Mouse (Mus musculus) activated CD4-positive, CD25-positive, alpha-beta regulatory T cell (primary cell): ENCODE results near the gene 1110008P14Rik. TPM values are rescaled to one million over a fixed set of nuclear protein-coding genes. Genes with fewer than 3 reads are reported as not detected.

Experiments
- polyA plus RNA-seq, 2 experiments: library from polyadenylated mRNA; unstranded; fragments of 100-300 nt; shearing (Covaris generic); gene quantifications; one replicate each; pipeline ENCODE4 v1.2.1; 2017

1110008P14Rik gene
- 100 to 1,000 TPM in 1 of 2 experiments, 10 to 100 TPM in 1; 98.1 to 113 TPM for polyA plus RNA-seq

DNA sequence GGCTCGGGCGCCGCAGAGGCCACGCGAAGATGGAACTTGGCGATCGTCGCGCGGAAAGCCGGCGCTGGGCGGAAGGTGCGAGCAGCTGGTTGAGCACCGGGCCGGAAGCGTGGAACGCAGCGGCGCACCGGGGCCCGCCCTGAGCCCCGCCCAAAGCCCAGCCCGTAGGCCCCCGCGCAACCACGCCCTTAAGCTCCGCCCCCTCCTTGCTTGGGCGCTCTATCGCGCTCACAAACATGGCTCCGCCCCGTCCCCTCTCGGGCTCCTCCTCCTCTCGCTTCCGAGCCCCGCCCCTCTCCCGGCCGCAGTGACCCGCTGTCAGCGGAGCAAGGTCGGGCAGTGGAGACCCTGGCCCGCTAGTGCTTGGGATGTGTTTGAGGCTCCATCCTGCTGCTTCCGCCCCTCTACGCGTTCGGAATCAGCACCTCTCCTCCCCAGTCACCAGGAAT, at the start of gene 1110008P14Rik:
Gene 1110008P14Rik, minus strand, starts transcription at position 164 of the 449 bp plus-strand sequence.

DNA sequence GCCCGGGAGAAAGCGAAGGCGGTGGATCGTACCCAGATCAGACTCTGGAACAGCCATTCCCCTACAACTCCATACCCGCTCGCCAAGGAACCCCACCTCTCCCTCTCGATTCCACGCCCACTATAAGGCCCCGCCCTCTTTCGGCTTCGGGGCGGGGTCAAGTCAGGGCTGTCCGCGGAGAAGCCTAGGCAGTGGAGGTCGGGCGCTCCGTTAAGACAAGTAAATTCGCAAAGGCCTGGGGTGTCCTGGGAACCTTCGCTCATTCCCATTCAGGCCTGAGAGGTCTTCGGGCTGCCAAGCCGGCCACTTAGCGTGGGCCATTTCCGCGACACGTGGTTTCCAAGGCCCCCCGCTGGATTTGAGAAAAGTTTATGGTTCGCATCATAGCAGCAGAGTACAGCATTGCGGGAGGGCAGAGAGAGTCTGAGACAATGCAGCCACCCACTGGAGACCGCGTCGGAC, 13.8 kb upstream of the 1110008P14Rik start, which contains the start of gene Ptges2:
Gene Ptges2, plus strand, starts transcription at position 413 of the 462 bp plus-strand sequence.

DNA sequence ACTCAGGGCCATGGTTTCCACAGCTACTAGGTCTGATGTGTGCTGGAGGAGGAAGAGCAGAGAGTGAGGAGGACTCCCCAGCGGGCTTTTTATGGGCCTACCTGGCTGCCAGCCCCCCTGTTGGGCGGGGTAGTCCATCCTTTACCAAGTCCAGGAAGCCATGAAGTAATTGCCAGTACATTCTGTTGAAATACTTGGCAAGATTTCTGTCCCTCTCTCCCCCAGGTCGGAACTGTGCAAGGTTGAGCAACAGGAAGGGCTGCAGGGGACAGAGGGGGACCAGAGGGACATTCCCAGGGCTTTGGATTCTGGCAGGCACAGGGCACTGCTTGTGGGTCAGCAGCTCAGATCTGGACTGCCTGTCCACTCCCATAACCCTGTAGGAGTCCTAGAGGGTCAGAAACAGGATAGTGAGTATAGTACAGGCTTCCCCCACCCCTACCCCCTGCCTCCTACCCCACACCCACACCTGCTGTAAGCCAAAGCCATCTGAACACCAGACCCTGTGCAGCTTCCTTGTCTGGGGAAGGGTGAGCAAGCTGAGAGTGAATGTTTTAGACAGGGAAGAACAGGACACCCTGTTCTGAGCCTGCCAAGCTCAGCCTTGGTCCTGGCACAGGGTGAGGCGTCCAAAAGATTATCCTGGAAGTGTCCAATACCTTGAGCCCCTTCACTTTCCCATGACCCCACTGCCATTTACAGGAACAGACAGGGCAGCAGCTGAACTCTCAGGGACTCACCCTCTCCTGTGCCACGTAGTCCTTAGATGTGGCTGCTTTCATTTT, 6.2 kb upstream of the 1110008P14Rik start, which contains the start of gene Lcn2:
Gene Lcn2, minus strand, starts transcription at position 547 of the 785 bp plus-strand sequence.

DNA sequence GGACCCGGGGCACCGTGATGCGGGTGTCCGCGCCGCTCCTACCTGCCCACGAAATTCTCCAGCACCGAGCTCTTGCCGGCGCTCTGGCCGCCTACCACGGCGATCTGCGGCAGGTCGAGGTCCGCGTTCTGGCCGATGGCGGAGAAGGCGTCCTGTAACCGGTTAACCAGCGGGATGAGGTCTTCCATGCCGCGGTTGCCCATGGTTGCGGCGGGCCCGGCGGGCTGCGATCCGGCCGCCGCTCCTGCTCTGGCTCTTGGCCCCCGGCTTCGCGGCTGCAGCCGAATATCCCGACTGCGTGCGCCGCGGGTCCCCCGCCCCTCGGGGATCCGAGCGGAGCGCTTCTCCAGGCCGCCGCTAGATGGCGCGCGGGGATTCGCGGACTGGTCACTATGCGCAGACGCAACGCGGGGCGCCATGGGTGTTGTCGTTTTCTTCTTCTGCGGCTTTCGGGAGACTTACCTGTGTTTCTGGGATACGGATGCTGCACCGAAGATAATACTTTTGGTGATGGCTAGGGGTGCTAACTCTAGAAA, 28.7 kb downstream of the 1110008P14Rik start, which contains the start of gene Dnm1:
Gene Dnm1, minus strand, starts transcription at position 332 of the 536 bp plus-strand sequence.

DNA sequence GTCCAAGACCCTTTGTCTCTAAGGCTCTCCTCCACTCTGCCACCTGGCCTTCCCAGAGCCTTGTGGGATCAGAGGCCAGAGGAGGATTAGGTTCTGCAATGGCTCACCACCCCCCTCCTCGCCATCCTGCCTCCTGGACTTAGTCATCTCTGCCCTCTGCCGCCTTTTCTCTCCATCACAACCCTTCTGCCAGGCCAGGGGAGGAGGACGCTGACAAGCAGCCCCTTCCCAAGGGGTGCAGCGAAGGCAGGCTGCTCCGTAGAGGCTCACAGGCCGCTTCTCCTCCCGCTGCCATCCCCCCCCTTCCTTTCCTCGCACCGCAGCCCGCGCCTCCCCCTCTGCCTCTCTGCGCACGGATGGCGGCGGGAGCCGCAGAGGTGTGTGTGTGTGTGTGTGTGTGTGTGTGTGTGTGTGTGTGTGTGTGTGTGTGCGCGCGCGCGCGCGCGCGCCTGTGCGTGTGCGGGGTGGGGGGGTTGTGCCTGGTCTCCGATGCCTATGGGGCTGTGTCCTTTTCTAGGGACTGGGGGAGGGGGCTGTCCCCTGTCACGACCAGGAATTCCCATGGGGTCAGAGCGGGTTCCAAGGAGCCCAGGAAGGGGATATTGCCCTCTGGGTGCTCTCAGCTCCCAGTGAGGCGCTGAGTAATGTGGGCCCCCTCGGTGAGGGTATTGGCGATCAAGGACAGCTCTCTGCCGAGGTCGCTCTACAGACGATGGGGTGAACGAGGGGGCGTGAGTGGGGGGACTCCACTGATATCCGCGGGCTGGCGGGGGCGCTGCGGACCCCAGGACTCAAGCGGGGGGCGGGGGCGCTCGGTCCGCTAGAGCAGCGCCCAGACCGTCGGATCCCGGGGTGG, 29.4 kb downstream of the 1110008P14Rik start, which contains the start of gene Ciz1:
Gene Ciz1, plus strand, starts transcription at position 177 of the 856 bp plus-strand sequence.

Other genes starting within 250 kb of the 1110008P14Rik start
- gene Prrc2b, start 230.9 kb downstream of the 1110008P14Rik start, polyA plus RNA-seq = 10 to 100 TPM; 27.2 to 47.3 TPM
- 1 to 10 TPM; 6.4 to 6.6 TPM for gene Pomt1, start 145.3 kb downstream of the 1110008P14Rik start, polyA plus RNA-seq
- gene Uck1, start 121.8 kb downstream of the 1110008P14Rik start, polyA plus RNA-seq = 10 to 100 TPM; 74.6 to 81.7 TPM
- 10 to 100 TPM; 21.4 to 30.8 TPM for gene Golga2, start 94.6 kb downstream of the 1110008P14Rik start, polyA plus RNA-seq
- gene Swi5, start 93.9 kb downstream of the 1110008P14Rik start, polyA plus RNA-seq = 100 to 1,000 TPM; 231 to 287 TPM
- gene Ciz1, start 29.6 kb downstream of the 1110008P14Rik start, polyA plus RNA-seq = 10 to 100 TPM; 66.8 to 80.0 TPM
- under 1 TPM in 1 of 2 experiments, not detected in 1; 0.09 TPM for gene Dnm1, start 28.6 kb downstream of the 1110008P14Rik start, polyA plus RNA-seq
- not detected for gene Lcn2, start 6.3 kb upstream of the 1110008P14Rik start, polyA plus RNA-seq
- gene Ptges2, start 14.0 kb upstream of the 1110008P14Rik start, polyA plus RNA-seq = 10 to 100 TPM; 13.0 to 23.5 TPM
- 1 to 10 TPM; 6.9 to 7.4 TPM for gene Naif1, start 68.5 kb upstream of the 1110008P14Rik start, polyA plus RNA-seq
- 10 to 100 TPM; 11.6 to 15.5 TPM for gene Slc25a25, start 69.5 kb upstream of the 1110008P14Rik start, polyA plus RNA-seq
- gene Fam102a, start 153.4 kb upstream of the 1110008P14Rik start, polyA plus RNA-seq = 100 to 1,000 TPM; 118 to 128 TPM
- 100 to 1,000 TPM; 117 to 126 TPM for gene Dpm2, start 188.9 kb upstream of the 1110008P14Rik start, polyA plus RNA-seq
- under 1 TPM in 1 of 2 experiments, not detected in 1; 0.52 TPM for gene Pip5kl1, start 192.9 kb upstream of the 1110008P14Rik start, polyA plus RNA-seq
- not detected for gene 9430097D07Rik, start 193.7 kb upstream of the 1110008P14Rik start, polyA plus RNA-seq
- gene St6galnac4, start 205.2 kb upstream of the 1110008P14Rik start, polyA plus RNA-seq = 10 to 100 TPM; 39.3 to 52.8 TPM
- gene St6galnac6, start 217.8 kb upstream of the 1110008P14Rik start, polyA plus RNA-seq = 1 to 10 TPM; 5.8 to 6.5 TPM
- under 1 TPM in 1 of 2 experiments, not detected in 1; 0.13 TPM for gene Ak1, start 239.8 kb upstream of the 1110008P14Rik start, polyA plus RNA-seq